Mouse (Mus musculus) stomach, postnatal 0 days (tissue): Measurements from ENCODE around the gene Syt6.

ENCODE experiments used
- CTCF ChIP-seq: IDR thresholded peaks from 2 replicates; pipeline ENCODE4 v1.5.1; 2016; ENCODE audit warnings: antibody characterized with exemption, low read depth, mild to moderate bottlenecking, moderate library complexity
- EP300 ChIP-seq: optimal IDR thresholded peaks from 2 replicates; pipeline ENCODE3; 2016; ENCODE audit warnings: antibody characterized with exemption

DNA sequence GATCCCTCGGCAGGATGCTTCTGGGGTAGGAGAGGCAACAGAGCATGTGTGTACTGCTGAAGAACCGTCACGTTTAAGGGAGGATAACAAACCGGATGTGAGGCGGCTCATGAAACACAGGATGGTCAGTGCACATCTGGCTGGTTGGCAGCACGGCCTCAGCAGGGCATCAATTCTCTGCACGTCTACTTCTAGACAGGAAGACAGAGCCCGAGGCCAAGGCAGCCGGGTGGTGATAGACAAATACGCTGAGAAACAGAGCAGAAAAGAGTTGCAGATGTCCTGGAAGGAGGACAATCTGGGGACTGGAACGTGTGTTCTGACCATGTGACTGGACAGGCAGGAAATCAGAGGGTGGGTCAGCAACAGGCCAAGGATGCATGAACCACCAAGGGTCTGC lies 45.1 kb downstream of the Syt6 start:
- TF ChIP-seq EP300 (no peak), CTCF (no peak)
